Mouse (Mus musculus): ENCODE measurements around the gene Gm8251. TPM values are rescaled to one million over a fixed set of nuclear protein-coding genes. Genes with fewer than 3 reads are reported as not detected.
A peak's percentile ranks its signal among the peaks of the same experiment; 100 is the strongest.
"Not testable (repeated sequence)": the region's sequence is repeated elsewhere in the genome, so short reads cannot be mapped to it uniquely, and the experiment has no call there.

Gene Gm8251
- polyA plus RNA-seq (2015; fragmentation: Nextera tagmentation; extraction: Ambion mirVana), result 0.05 and 0.06 TPM in 2 replicates

- WGBS, result 91% methylated on average over 2 of the region's 2 CpGs
- Histone ChIP-seq H3K4me2 (ENCODE audit: low read depth, low read length) (no peak within 1 kb of the TSS), H3K9ac (ENCODE audit: low read length) (no peak within 1 kb of the TSS), H3K9me3 (replicated peaks; ENCODE audit: control insufficient read depth, low read length) (no peaks in the 10 kb centered on the region), H3K27me3 (ENCODE audit: control insufficient read depth, insufficient read depth, low read length) (no peaks in the 10 kb centered on the region), H3K4me3 (ENCODE audit: low read length) (no peak within 1 kb of the TSS), H3K4me1 (ENCODE audit: control insufficient read depth, insufficient read depth, low read length) (no peaks in the 10 kb centered on the region), H3K27ac (ENCODE audit: low read length) (no peak within 1 kb of the TSS), H3K36me3 (ENCODE audit: control insufficient read depth, insufficient read depth) (no peaks in the 10 kb centered on the region)
- ATAC-seq (replicated peaks; ENCODE audit: extremely low read depth, insufficient read depth, low FRiP score), result no peak
Measured at GRCm38 (mm10) chr1:44061836-44062235, at the start of gene Gm8251. Gm8251 (minus strand) TSS chr1:44061936.

GRCm38 (mm10) chr1:44102939-44103338 is 41.2 kb upstream of the Gm8251 start:
- no peaks in the 10 kb centered on the region for H3K27me3 ChIP-seq (ENCODE audit: control insufficient read depth, insufficient read depth, low read length)
- peak overlapping the region; percentile 75 for H3K4me2 ChIP-seq (ENCODE audit: low read depth, low read length)
- peaks cover 9% of the 10 kb centered on the region for H3K4me1 ChIP-seq (ENCODE audit: control insufficient read depth, insufficient read depth, low read length)
- 14% methylated on average over 5 of the region's 5 CpGs for WGBS
- no peak overlapping the region; the same call in 1 of the 2 replicates for H3K27ac ChIP-seq (ENCODE audit: low read length)
- H3K9me3 ChIP-seq (replicated peaks; ENCODE audit: control insufficient read depth, low read length), result no peaks in the 10 kb centered on the region
- H3K4me3 ChIP-seq (ENCODE audit: low read length), result peak overlapping the region; percentile 89
- H3K36me3 ChIP-seq (ENCODE audit: control insufficient read depth, insufficient read depth), result peaks cover 17% of the 10 kb centered on the region
- no peak overlapping the region for H3K9ac ChIP-seq (ENCODE audit: low read length)
- no peak for ATAC-seq (replicated peaks; ENCODE audit: extremely low read depth, insufficient read depth, low FRiP score)

- Histone ChIP-seq H3K4me1 (ENCODE audit: control insufficient read depth, insufficient read depth, low read length) (peaks cover 9% of the 10 kb centered on the region), H3K27ac (ENCODE audit: low read length) (peak within 1 kb of the TSS; percentile 94), H3K36me3 (ENCODE audit: control insufficient read depth, insufficient read depth) (peaks cover 14% of the 10 kb centered on the region), H3K4me3 (ENCODE audit: low read length) (peak within 1 kb of the TSS; percentile 89), H3K9ac (ENCODE audit: low read length) (peak within 1 kb of the TSS; percentile 89), H3K4me2 (ENCODE audit: low read depth, low read length) (peak within 1 kb of the TSS; percentile 75), H3K27me3 (ENCODE audit: control insufficient read depth, insufficient read depth, low read length) (no peaks in the 10 kb centered on the region), H3K9me3 (replicated peaks; ENCODE audit: control insufficient read depth, low read length) (no peaks in the 10 kb centered on the region)
- peak; percentile 96 for ATAC-seq (replicated peaks; ENCODE audit: extremely low read depth, insufficient read depth, low FRiP score)
- under 1% methylated on average over 55 of the region's 55 CpGs for WGBS
Measured at GRCm38 (mm10) chr1:44102259-44102717, 40.6 kb upstream of the Gm8251 start, which contains the start of gene Tex30. Tex30 (minus strand) TSS chr1:44102441.

- no peaks in the 10 kb centered on the region for H3K9me3 ChIP-seq (replicated peaks; ENCODE audit: control insufficient read depth, low read length)
- H3K36me3 ChIP-seq (ENCODE audit: control insufficient read depth, insufficient read depth), result peaks cover 15% of the 10 kb centered on the region
- under 1% methylated on average over 54 of the region's 55 CpGs for WGBS
- H3K9ac ChIP-seq (ENCODE audit: low read length), result peak overlapping the region; percentile 89
- no peaks in the 10 kb centered on the region for H3K27me3 ChIP-seq (ENCODE audit: control insufficient read depth, insufficient read depth, low read length)
- H3K27ac ChIP-seq (ENCODE audit: low read length), result peak overlapping the region; percentile 94
- ATAC-seq (replicated peaks; ENCODE audit: extremely low read depth, insufficient read depth, low FRiP score), result peak; percentile 67
- H3K4me1 ChIP-seq (ENCODE audit: control insufficient read depth, insufficient read depth, low read length), result peaks cover 9% of the 10 kb centered on the region
- peak overlapping the region; percentile 75 for H3K4me2 ChIP-seq (ENCODE audit: low read depth, low read length)
- peak overlapping the region; percentile 89 for H3K4me3 ChIP-seq (ENCODE audit: low read length)
Measured at GRCm38 (mm10) chr1:44101448-44102225, 39.9 kb upstream of the Gm8251 start.

- Histone ChIP-seq H3K27me3 (ENCODE audit: control insufficient read depth, insufficient read depth, low read length) (no peaks in the 10 kb centered on the region), H3K4me3 (ENCODE audit: low read length) (no peak overlapping the region), H3K4me2 (ENCODE audit: low read depth, low read length) (no peak overlapping the region), H3K9me3 (replicated peaks; ENCODE audit: control insufficient read depth, low read length) (no peaks in the 10 kb centered on the region), H3K4me1 (ENCODE audit: control insufficient read depth, insufficient read depth, low read length) (no peaks in the 10 kb centered on the region), H3K36me3 (ENCODE audit: control insufficient read depth, insufficient read depth) (no peaks in the 10 kb centered on the region), H3K9ac (ENCODE audit: low read length) (no peak overlapping the region), H3K27ac (ENCODE audit: low read length) (no peak overlapping the region)
- 0% methylated on average over 1 of the region's 1 CpGs for WGBS
- ATAC-seq (replicated peaks; ENCODE audit: extremely low read depth, insufficient read depth, low FRiP score), result no peak
Measured at GRCm38 (mm10) chr1:44064625-44065024, 2.9 kb upstream of the Gm8251 start.

GRCm38 (mm10) chr1:44063439-44063838 is 1.7 kb upstream of the Gm8251 start:
- Histone ChIP-seq H3K36me3 (ENCODE audit: control insufficient read depth, insufficient read depth) (no peaks in the 10 kb centered on the region), H3K4me1 (ENCODE audit: control insufficient read depth, insufficient read depth, low read length) (no peaks in the 10 kb centered on the region), H3K27ac (ENCODE audit: low read length) (no peak overlapping the region), H3K9me3 (replicated peaks; ENCODE audit: control insufficient read depth, low read length) (no peaks in the 10 kb centered on the region), H3K9ac (ENCODE audit: low read length) (no peak overlapping the region), H3K4me2 (ENCODE audit: low read depth, low read length) (no peak overlapping the region), H3K4me3 (ENCODE audit: low read length) (no peak overlapping the region), H3K27me3 (ENCODE audit: control insufficient read depth, insufficient read depth, low read length) (no peaks in the 10 kb centered on the region)
- no peak for ATAC-seq (replicated peaks; ENCODE audit: extremely low read depth, insufficient read depth, low FRiP score)
- WGBS, result 90% methylated on average over 6 of the region's 6 CpGs

- Histone ChIP-seq H3K4me1 (ENCODE audit: control insufficient read depth, insufficient read depth, low read length) (no peaks in the 10 kb centered on the region), H3K36me3 (ENCODE audit: control insufficient read depth, insufficient read depth) (no peaks in the 10 kb centered on the region), H3K4me2 (ENCODE audit: low read depth, low read length) (no peak overlapping the region), H3K9me3 (replicated peaks; ENCODE audit: control insufficient read depth, low read length) (no peaks in the 10 kb centered on the region), H3K4me3 (ENCODE audit: low read length) (no peak overlapping the region), H3K27ac (ENCODE audit: low read length) (no peak overlapping the region), H3K9ac (ENCODE audit: low read length) (no peak overlapping the region), H3K27me3 (ENCODE audit: control insufficient read depth, insufficient read depth, low read length) (no peaks in the 10 kb centered on the region)
- ATAC-seq (replicated peaks; ENCODE audit: extremely low read depth, insufficient read depth, low FRiP score), result no peak
- 64% methylated on average over 3 of the region's 3 CpGs for WGBS
Measured at GRCm38 (mm10) chr1:44057805-44058204, 3.9 kb downstream of the Gm8251 start.

GRCm38 (mm10) chr1:44046556-44046955 is 15.2 kb downstream of the Gm8251 start:
- WGBS, result 73% methylated on average over 2 of the region's 2 CpGs
- ATAC-seq (replicated peaks; ENCODE audit: extremely low read depth, insufficient read depth, low FRiP score), result no peak
- H3K27ac ChIP-seq (ENCODE audit: low read length), result no peak overlapping the region
- no peaks in the 10 kb centered on the region for H3K27me3 ChIP-seq (ENCODE audit: control insufficient read depth, insufficient read depth, low read length)
- H3K9ac ChIP-seq (ENCODE audit: low read length), result no peak overlapping the region
- H3K36me3 ChIP-seq (ENCODE audit: control insufficient read depth, insufficient read depth), result no peaks in the 10 kb centered on the region
- no peaks in the 10 kb centered on the region for H3K9me3 ChIP-seq (replicated peaks; ENCODE audit: control insufficient read depth, low read length)
- H3K4me1 ChIP-seq (ENCODE audit: control insufficient read depth, insufficient read depth, low read length), result no peaks in the 10 kb centered on the region
- no peak overlapping the region for H3K4me2 ChIP-seq (ENCODE audit: low read depth, low read length)
- no peak overlapping the region for H3K4me3 ChIP-seq (ENCODE audit: low read length)

- H3K9ac ChIP-seq (ENCODE audit: low read length); H3K27ac ChIP-seq (ENCODE audit: low read length); H3K4me3 ChIP-seq (ENCODE audit: low read length); H3K4me1 ChIP-seq (ENCODE audit: control insufficient read depth, insufficient read depth, low read length); H3K9me3 ChIP-seq (replicated peaks; ENCODE audit: control insufficient read depth, low read length); ATAC-seq (replicated peaks; ENCODE audit: extremely low read depth, insufficient read depth, low FRiP score); H3K27me3 ChIP-seq (ENCODE audit: control insufficient read depth, insufficient read depth, low read length); H3K36me3 ChIP-seq (ENCODE audit: control insufficient read depth, insufficient read depth); H3K4me2 ChIP-seq (ENCODE audit: low read depth, low read length): not testable (repeated sequence)
- WGBS, result 65% methylated on average over 5 of the region's 5 CpGs
Measured at GRCm38 (mm10) chr1:44045689-44046088, 16.0 kb downstream of the Gm8251 start.

All from heart, embryonic 16.5 days (tissue).